Mouse (Mus musculus): ENCODE measurements at regions not wholly inside any gene's neighbourhood (a gene's known extent, or its start where the extent isn't known, plus 50 kb on each side); places are given as distances from the start of the nearest gene placed in this dataset.
A peak's percentile ranks its signal among the peaks of the same experiment; 100 is the strongest.
"Not testable (repeated sequence)": the region's sequence is repeated elsewhere in the genome, so short reads cannot be mapped to it uniquely, and the experiment has no call there.

- DNase-seq, result no peak
These were observed 188.9 kb upstream of the Pfkp start for GRCm38 (mm10) chr13:6837446-6837845.

- no peak for DNase-seq
These were observed 188.5 kb upstream of the Pfkp start for GRCm38 (mm10) chr13:6837075-6837422.

GRCm38 (mm10) chr13:6836351-6837074 is 187.9 kb upstream of the Pfkp start:
- DNase-seq, result peak; percentile 33

- DNase-seq, result no peak
These were observed 181.3 kb upstream of the Pfkp start for GRCm38 (mm10) chr13:6829882-6830281.

- no peak for DNase-seq
These were observed 180.8 kb upstream of the Pfkp start for GRCm38 (mm10) chr13:6829346-6829745.

GRCm38 (mm10) chr13:6828601-6829330 is 180.2 kb upstream of the Pfkp start:
- DNase-seq, result not testable (repeated sequence)

- DNase-seq, result no peak
These were observed 153.9 kb upstream of the Pfkp start for GRCm38 (mm10) chr13:6802243-6803157.

- DNase-seq, result no peak
These were observed 119.5 kb upstream of the Pfkp start for GRCm38 (mm10) chr13:6767936-6768588.

GRCm38 (mm10) chr13:6757151-6757550 is 108.6 kb upstream of the Pfkp start:
- no peak for DNase-seq

- DNase-seq, result no peak
These were observed 103.0 kb upstream of the Pfkp start for GRCm38 (mm10) chr13:6751599-6751998.

- DNase-seq, result no peak
These were observed 102.6 kb upstream of the Pfkp start for GRCm38 (mm10) chr13:6751149-6751548.

GRCm38 (mm10) chr13:6741916-6742315 is 93.3 kb upstream of the Pfkp start:
- DNase-seq, result no peak

- DNase-seq, result no peak
These were observed 88.5 kb upstream of the Pfkp start for GRCm38 (mm10) chr13:6736984-6737566.

All from adrenal gland, adult 8-10 months (tissue).